14 mouse cellular contexts compared by ENCODE assay signal in the genomic region with DNA sequence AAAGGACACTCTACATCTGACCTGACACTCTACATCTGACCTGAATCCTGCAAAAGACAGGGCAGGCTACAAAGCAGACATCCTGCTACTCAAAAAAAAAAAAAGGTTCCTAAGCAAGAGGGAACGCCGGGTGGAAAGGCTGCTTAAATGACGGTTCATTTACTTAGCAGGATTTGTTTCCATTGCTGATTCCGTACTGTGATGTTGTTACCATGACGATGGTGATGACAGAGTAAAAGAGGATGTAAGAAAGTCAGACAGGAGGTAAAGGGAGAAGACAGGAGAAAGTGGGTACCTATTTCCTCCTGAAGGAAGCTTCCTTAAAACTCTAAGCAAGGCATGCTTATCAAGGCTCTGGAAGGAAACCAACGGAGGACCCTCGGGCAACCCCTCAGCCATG. TPM values are rescaled to one million over a fixed set of nuclear protein-coding genes. Genes with fewer than 3 reads are reported as not detected.
DNase-seq lines count a peak whose midpoint lies in the region; ATAC-seq and TF ChIP-seq lines count a peak whose summit lies in the region.
"Had no signal": no experiment of that assay in that cellular context is flagged by ENCODE, and none has a peak within 500 bp of the region (broad histone marks: within the 10 kb centered on the region; RNA-seq: fewer than 3 reads in every experiment).

No protein-coding gene starts in this region.

- no peak overlapping the region for H3K4me3 ChIP-seq in kidney, adult 2 months (ENCODE audit: insufficient read depth, low read depth, low read length)
- no peak overlapping the region for H3K4me3 ChIP-seq in midbrain, embryonic 15.5 days
- H3K4me3 ChIP-seq in kidney, embryonic 14.5 days (ENCODE audit: low read length), result no peak overlapping the region
- H3K4me3 ChIP-seq: left cerebral cortex, adult 2 months; midbrain, embryonic 12.5 days had no signal

- no peak for TF ChIP-seq CTCF in kidney, adult 2 months (conservative IDR thresholded peaks at IDR 0.05; ENCODE audit: insufficient read depth, insufficient read length, low read depth, low read length)
- no peak for TF ChIP-seq CTCF in brain, embryonic 14.5 days (IDR thresholded peaks at IDR 0.05; ENCODE audit: borderline replicate concordance, extremely low read depth, insufficient read depth, insufficient read length)

- 38% methylated on average over 7 of the region's 7 CpGs for WGBS in kidney, adult 2 months
- WGBS in midbrain, embryonic 15.5 days, result 38% methylated on average over 7 of the region's 7 CpGs
- WGBS in kidney, embryonic 14.5 days, result 65% methylated on average over 7 of the region's 7 CpGs

- H3K4me1 ChIP-seq in kidney, adult 2 months (ENCODE audit: control insufficient read depth, insufficient read depth, low read length), result peaks cover 14% of the 10 kb centered on the region; the same call in 1 of the 2 replicates
- peaks cover 16% of the 10 kb centered on the region for H3K4me1 ChIP-seq in midbrain, embryonic 15.5 days
- peaks cover 8% of the 10 kb centered on the region for H3K4me1 ChIP-seq in kidney, embryonic 14.5 days (ENCODE audit: control insufficient read depth, insufficient read depth, low read length)

- no peak for TF ChIP-seq POLR2A in kidney, adult 2 months (IDR thresholded peaks at IDR 0.05; ENCODE audit: low read depth, low read length)
- no peak for TF ChIP-seq POLR2A in brain, embryonic 14.5 days (IDR thresholded peaks at IDR 0.05; ENCODE audit: borderline replicate concordance, extremely low read depth, insufficient read depth, insufficient read length, poor library complexity, severe bottlenecking)

- peak; percentile 25 for DNase-seq in embryo, embryonic 10.5 days (ENCODE audit: low spot score)
- no peak for DNase-seq in embryo, embryonic 11 days
- no peak for DNase-seq in kidney, adult 2 months
- DNase-seq in kidney, postnatal 14 days, result no peak
- DNase-seq in brain, embryonic 14.5 days (ENCODE audit: low read depth), result peak; percentile 73
- DNase-seq in adrenal gland, adult 2 months, result no peak
- DNase-seq: adrenal gland, adult 8-10 months; gastrocnemius, postnatal 36 days; kidney, adult 11 months had no signal

- no peaks in the 10 kb centered on the region for H3K27me3 ChIP-seq in kidney, adult 2 months (replicated peaks; ENCODE audit: control insufficient read depth, insufficient read depth, low read length)
- no peaks in the 10 kb centered on the region for H3K27me3 ChIP-seq in midbrain, embryonic 15.5 days (replicated peaks)
- no peaks in the 10 kb centered on the region for H3K27me3 ChIP-seq in kidney, embryonic 14.5 days (ENCODE audit: control insufficient read depth, insufficient read depth, low read length)
- H3K27me3 ChIP-seq: midbrain, embryonic 12.5 days had no signal

- no peak overlapping the region for H3K4me2 ChIP-seq in midbrain, embryonic 15.5 days
- no peak overlapping the region for H3K4me2 ChIP-seq in kidney, embryonic 14.5 days (replicated peaks; ENCODE audit: low read depth, low read length)
- H3K4me2 ChIP-seq: midbrain, embryonic 12.5 days had no signal

- peaks cover 5% of the 10 kb centered on the region for H3K36me3 ChIP-seq in kidney, adult 2 months (ENCODE audit: control insufficient read depth, insufficient read depth, low read length)
- no peaks in the 10 kb centered on the region for H3K36me3 ChIP-seq in midbrain, embryonic 15.5 days (replicated peaks)
- H3K36me3 ChIP-seq in kidney, embryonic 14.5 days (ENCODE audit: control insufficient read depth, insufficient read depth, low read length), result peaks cover 30% of the 10 kb centered on the region

- no peaks in the 10 kb centered on the region for H3K9me3 ChIP-seq in midbrain, embryonic 15.5 days
- no peaks in the 10 kb centered on the region for H3K9me3 ChIP-seq in kidney, embryonic 14.5 days (ENCODE audit: control insufficient read depth, low read length)

- no peak overlapping the region for H3K9ac ChIP-seq in midbrain, embryonic 15.5 days
- H3K9ac ChIP-seq in kidney, embryonic 14.5 days (ENCODE audit: low read depth, low read length), result no peak overlapping the region
- H3K9ac ChIP-seq: midbrain, embryonic 12.5 days had no signal

- peak; percentile 40 for ATAC-seq in midbrain, embryonic 15.5 days (replicated peaks)
- no peak for ATAC-seq in kidney, embryonic 14.5 days (ENCODE audit: low FRiP score, low TSS enrichment)
- ATAC-seq: lung, postnatal 0 days had no signal

- peak overlapping the region; percentile 10 for H3K27ac ChIP-seq in kidney, adult 2 months (ENCODE audit: insufficient read depth, low read depth, low read length)
- no peak overlapping the region for H3K27ac ChIP-seq in midbrain, embryonic 15.5 days
- no peak overlapping the region for H3K27ac ChIP-seq in kidney, embryonic 14.5 days (ENCODE audit: low read depth, low read length)
- H3K27ac ChIP-seq: left cerebral cortex, adult 2 months; midbrain, embryonic 12.5 days had no signal

RNA-seq across cellular contexts. Expression of a gene that starts 31.6 kb away (rescaled TPM):
- polyA plus RNA-seq in kidney, adult 2 months (2012; rRNA removed), result 16.6 and 17.8 TPM in 2 replicates
- 8.1 and 15.2 TPM in 2 replicates for polyA plus RNA-seq in brain, embryonic 14.5 days (2012; rRNA removed)
- 10.5 and 12.2 TPM in 2 replicates for polyA plus RNA-seq in midbrain, embryonic 15.5 days (2015; fragmentation: Nextera tagmentation; extraction: Ambion mirVana)
- polyA plus RNA-seq in kidney, embryonic 14.5 days (2014; fragmentation: Nextera tagmentation; extraction: Ambion mirVana), result 32.9 and 38.4 TPM in 2 replicates
- total RNA-seq in adrenal gland, adult 2 months (2021), result 10 to 100 TPM; 49.1 to 64.9 TPM
- 8.3 and 8.8 TPM in 2 replicates for polyA plus RNA-seq in adrenal gland, adult 2 months (2012; rRNA removed)

Comparison
In these comparisons a context has a peak if more than half of its experiments do, and no peak if none do; other contexts are left out.
1. DNase-seq: peak in embryo, embryonic 10.5 days (single experiment) and brain, embryonic 14.5 days (single experiment); none in embryo, embryonic 11 days (single experiment), kidney, adult 2 months (single experiment), kidney, postnatal 14 days (single experiment) and adrenal gland, adult 2 months (single experiment).